In genomic region chr2:28089095-28089494, GRCm38 (mm10) we compare ENCODE assay signal across 22 mouse cellular contexts. TPM values are rescaled to one million over a fixed set of nuclear protein-coding genes. Genes with fewer than 3 reads are reported as not detected.
DNase-seq lines count a peak whose midpoint lies in the region; ATAC-seq lines count a peak whose summit lies in the region.
"Had no signal": no experiment of that assay in that cellular context is flagged by ENCODE, and none has a peak within 500 bp of the region (broad histone marks: within the 10 kb centered on the region; RNA-seq: fewer than 3 reads in every experiment).

No protein-coding gene starts in this region.

- 0 out of 2 replicates have a peak, but pooled peaks cover 2% of the 10 kb centered on the region for H3K27me3 ChIP-seq in limb, embryonic 12.5 days
- H3K27me3 ChIP-seq in limb, embryonic 10.5 days (ENCODE audit: low read depth, poor library complexity, severe bottlenecking) = no peaks in the 10 kb centered on the region
- no peaks in the 10 kb centered on the region for H3K27me3 ChIP-seq in midbrain, embryonic 13.5 days
- H3K27me3 ChIP-seq in heart, embryonic 11.5 days (ENCODE audit: control insufficient read depth, insufficient read depth, low read length) = no peaks in the 10 kb centered on the region
- H3K27me3 ChIP-seq: limb, embryonic 13.5 days; stomach, embryonic 15.5 days had no signal

- H3K4me1 ChIP-seq in limb, embryonic 12.5 days (replicated peaks) = peaks cover 7% of the 10 kb centered on the region; the same call in 1 of the 2 replicates
- H3K4me1 ChIP-seq in limb, embryonic 10.5 days = peaks cover 14% of the 10 kb centered on the region
- H3K4me1 ChIP-seq in midbrain, embryonic 13.5 days (replicated peaks) = peaks cover 32% of the 10 kb centered on the region
- no peaks in the 10 kb centered on the region for H3K4me1 ChIP-seq in heart, embryonic 11.5 days (ENCODE audit: control insufficient read depth, insufficient read depth, low read length)
- H3K4me1 ChIP-seq: stomach, embryonic 15.5 days had no signal

- H3K4me2 ChIP-seq in limb, embryonic 12.5 days = no peak overlapping the region
- H3K4me2 ChIP-seq in midbrain, embryonic 13.5 days (replicated peaks) = no peak overlapping the region
- H3K4me2 ChIP-seq in heart, embryonic 11.5 days = no peak overlapping the region
- H3K4me2 ChIP-seq: limb, embryonic 13.5 days; stomach, embryonic 15.5 days had no signal

- intact Hi-C loops in heart, postnatal 10 days (cut with DNase I) = no loop called here

- no peaks in the 10 kb centered on the region for H3K36me3 ChIP-seq in limb, embryonic 12.5 days
- no peaks in the 10 kb centered on the region for H3K36me3 ChIP-seq in limb, embryonic 10.5 days
- no peaks in the 10 kb centered on the region for H3K36me3 ChIP-seq in midbrain, embryonic 13.5 days
- H3K36me3 ChIP-seq in heart, embryonic 11.5 days (ENCODE audit: control insufficient read depth, insufficient read depth, low read length) = no peaks in the 10 kb centered on the region
- H3K36me3 ChIP-seq: heart, embryonic 10.5 days; limb, embryonic 13.5 days; stomach, embryonic 15.5 days had no signal

- 0 out of 2 replicates have a peak, but pooled peaks have one; percentile 47 for ATAC-seq in limb, embryonic 12.5 days (ENCODE audit: insufficient number of reproducible peaks, insufficient read depth, low FRiP score, low TSS enrichment, low read depth)
- 0 out of 2 replicates have a peak, but pooled peaks have one; percentile 31 for ATAC-seq in midbrain, embryonic 13.5 days
- no peak for ATAC-seq in heart, embryonic 11.5 days (replicated peaks; ENCODE audit: insufficient number of reproducible peaks, low FRiP score, low TSS enrichment)

- H3K9ac ChIP-seq in limb, embryonic 12.5 days (replicated peaks) = no peak overlapping the region
- H3K9ac ChIP-seq in midbrain, embryonic 13.5 days (replicated peaks) = no peak overlapping the region
- H3K9ac ChIP-seq in heart, embryonic 11.5 days (ENCODE audit: low read depth, low read length) = no peak overlapping the region
- H3K9ac ChIP-seq: limb, embryonic 13.5 days; stomach, embryonic 15.5 days had no signal

- H3K27ac ChIP-seq in limb, embryonic 12.5 days = no peak overlapping the region
- H3K27ac ChIP-seq in limb, embryonic 10.5 days = no peak overlapping the region
- no peak overlapping the region for H3K27ac ChIP-seq in midbrain, embryonic 13.5 days
- H3K27ac ChIP-seq in heart, embryonic 11.5 days (ENCODE audit: low read depth, low read length) = no peak overlapping the region
- H3K27ac ChIP-seq: left cerebral cortex, adult 2 months; limb, embryonic 13.5 days; stomach, embryonic 15.5 days had no signal

- WGBS in limb, embryonic 12.5 days = 60% methylated on average over 5 of the region's 5 CpGs
- WGBS in limb, embryonic 10.5 days = 67% methylated on average over 5 of the region's 5 CpGs
- WGBS in midbrain, embryonic 13.5 days = 76% methylated on average over 5 of the region's 5 CpGs
- WGBS in heart, embryonic 11.5 days (ENCODE audit: insufficient replicate concordance) = 73% methylated on average over 5 of the region's 5 CpGs

- peak; percentile 23 for DNase-seq in embryo, embryonic 10.5 days (ENCODE audit: low spot score)
- DNase-seq in embryo, embryonic 10 days (ENCODE audit: low spot score) = no peak
- DNase-seq in limb, embryonic 10.5 days (ENCODE audit: low spot score) = no peak
- peak; percentile 14 for DNase-seq in forelimb bud, embryonic 11.5 days (ENCODE audit: low read depth, low spot score)
- DNase-seq in heart, postnatal 10 days = no peak
- DNase-seq: adrenal gland, postnatal 10 days; cerebellum, adult 2 months; gastrocnemius, postnatal 36 days; heart, postnatal 4 days; kidney, adult 8-10 months; spleen, adult 18-20 months; thymus, postnatal 25 days had no signal

- H3K9me3 ChIP-seq in limb, embryonic 12.5 days = no peaks in the 10 kb centered on the region
- no peaks in the 10 kb centered on the region for H3K9me3 ChIP-seq in limb, embryonic 10.5 days (replicated peaks)
- H3K9me3 ChIP-seq in midbrain, embryonic 13.5 days = 0 out of 2 replicates have a peak, but pooled peaks cover 2% of the 10 kb centered on the region
- no peaks in the 10 kb centered on the region for H3K9me3 ChIP-seq in heart, embryonic 11.5 days (replicated peaks; ENCODE audit: control insufficient read depth, low read length)
- H3K9me3 ChIP-seq: heart, embryonic 10.5 days; limb, embryonic 13.5 days; stomach, embryonic 15.5 days had no signal

- no peak overlapping the region for H3K4me3 ChIP-seq in limb, embryonic 12.5 days (replicated peaks)
- no peak overlapping the region for H3K4me3 ChIP-seq in limb, embryonic 10.5 days
- no peak overlapping the region for H3K4me3 ChIP-seq in midbrain, embryonic 13.5 days (replicated peaks)
- no peak overlapping the region for H3K4me3 ChIP-seq in heart, embryonic 11.5 days (ENCODE audit: low read depth, low read length)
- H3K4me3 ChIP-seq: heart, embryonic 10.5 days; left cerebral cortex, adult 2 months; limb, embryonic 13.5 days; stomach, embryonic 15.5 days had no signal

RNA-seq across cellular contexts. Expression of gene Fcnb, which starts 4.4 kb away (rescaled TPM):
- not detected in 2 replicates for polyA plus RNA-seq in limb, embryonic 12.5 days (2016; fragmentation: Nextera tagmentation; extraction: Ambion mirVana)
- 0.19 TPM in 1 of 2 replicates, not detected in the other for polyA plus RNA-seq in limb, embryonic 10.5 days (2016; fragmentation: Nextera tagmentation; extraction: Ambion mirVana)
- not detected in 2 replicates for polyA plus RNA-seq in midbrain, embryonic 13.5 days (2015; fragmentation: Nextera tagmentation; extraction: Ambion mirVana)
- 0.19 TPM in 1 of 2 replicates, not detected in the other for polyA plus RNA-seq in heart, embryonic 11.5 days (2014; fragmentation: Nextera tagmentation; extraction: Ambion mirVana)
- total RNA-seq in heart, postnatal 10 days (2021) = not detected
- total RNA-seq: gastrocnemius, postnatal 36 days; heart, postnatal 4 days; layer of hippocampus, adult 18-20 months; left cerebral cortex, adult 2 months had no signal
- polyA plus RNA-seq: cerebellum, adult 2 months; cortical plate, adult 2 months; frontal cortex, adult 2 months; heart, embryonic 10.5 days; limb, embryonic 13.5 days had no signal

Comparison
In these comparisons a context has a peak if more than half of its experiments do, and no peak if none do; other contexts are left out.
1. DNase-seq: peak in embryo, embryonic 10.5 days (single experiment) and forelimb bud, embryonic 11.5 days (single experiment); none in embryo, embryonic 10 days (single experiment), limb, embryonic 10.5 days (single experiment) and heart, postnatal 10 days (0 of 2).